Mouse (Mus musculus): Measurements from ENCODE around the gene Wdr53. TPM values are rescaled to one million over a fixed set of nuclear protein-coding genes. Genes with fewer than 3 reads are reported as not detected.
A peak's percentile ranks its signal among the peaks of the same experiment; 100 is the strongest.
"Not testable (repeated sequence)": the region's sequence is repeated elsewhere in the genome, so short reads cannot be mapped to it uniquely, and the experiment has no call there.

Gene Wdr53
- polyA plus RNA-seq, 1 experiment: not detected

GRCm38 (mm10) chr16:32277308-32278256 is 30.6 kb downstream of the Wdr53 start, which contains the start of gene Rnf168:
TSS of gene Rnf168 (plus strand) at chr16:32277459.
- Histone ChIP-seq H3K4me3 (ENCODE audit: insufficient read depth, low read depth, low read length) (peak within 1 kb of the TSS; percentile 60), H3K27ac (ENCODE audit: insufficient read depth, low read depth, low read length) (peak within 1 kb of the TSS; percentile 89), H3K4me1 (ENCODE audit: control insufficient read depth, insufficient read depth, low read length) (peaks cover 3% of the 10 kb centered on the region; the same call in 1 of the 2 replicates)
- no peak for TF ChIP-seq CTCF (IDR thresholded peaks at IDR 0.05; ENCODE audit: insufficient read depth, low read depth, low read length)
- TF ChIP-seq POLR2A (IDR thresholded peaks at IDR 0.05; ENCODE audit: insufficient read depth, low read depth, low read length): peak; percentile 42
- WGBS: under 1% methylated on average over 75 of the region's 75 CpGs

GRCm38 (mm10) chr16:32278396-32278795 is 31.4 kb downstream of the Wdr53 start:
- no peak overlapping the region for H3K27ac ChIP-seq (ENCODE audit: insufficient read depth, low read depth, low read length)
- TF ChIP-seq POLR2A (IDR thresholded peaks at IDR 0.05; ENCODE audit: insufficient read depth, low read depth, low read length) (no peak), CTCF (IDR thresholded peaks at IDR 0.05; ENCODE audit: insufficient read depth, low read depth, low read length) (no peak)
- peak overlapping the region; percentile 60 for H3K4me3 ChIP-seq (ENCODE audit: insufficient read depth, low read depth, low read length)
- 27% methylated on average over 7 of the region's 7 CpGs for WGBS
- H3K4me1 ChIP-seq (ENCODE audit: control insufficient read depth, insufficient read depth, low read length): peaks cover 3% of the 10 kb centered on the region; the same call in 1 of the 2 replicates

- H3K4me1 ChIP-seq (ENCODE audit: control insufficient read depth, insufficient read depth, low read length): peaks cover 3% of the 10 kb centered on the region; the same call in 1 of the 2 replicates
- 57% methylated on average over 8 of the region's 8 CpGs for WGBS
- no peak overlapping the region for H3K27ac ChIP-seq (ENCODE audit: insufficient read depth, low read depth, low read length)
- H3K4me3 ChIP-seq (ENCODE audit: insufficient read depth, low read depth, low read length): 0 out of 2 replicates have a peak overlapping the region, but pooled peaks have one; percentile 19
- no peak for TF ChIP-seq POLR2A (IDR thresholded peaks at IDR 0.05; ENCODE audit: insufficient read depth, low read depth, low read length)
- TF ChIP-seq CTCF (IDR thresholded peaks at IDR 0.05; ENCODE audit: insufficient read depth, low read depth, low read length): no peak
Observed at GRCm38 (mm10) chr16:32280211-32280610, 33.2 kb downstream of the Wdr53 start.

GRCm38 (mm10) chr16:32282608-32283007 is 35.6 kb downstream of the Wdr53 start:
- no peak overlapping the region for H3K27ac ChIP-seq (ENCODE audit: insufficient read depth, low read depth, low read length)
- peaks cover 3% of the 10 kb centered on the region; the same call in 1 of the 2 replicates for H3K4me1 ChIP-seq (ENCODE audit: control insufficient read depth, insufficient read depth, low read length)
- TF ChIP-seq POLR2A (IDR thresholded peaks at IDR 0.05; ENCODE audit: insufficient read depth, low read depth, low read length) (no peak), CTCF (IDR thresholded peaks at IDR 0.05; ENCODE audit: insufficient read depth, low read depth, low read length) (no peak)
- no peak overlapping the region for H3K4me3 ChIP-seq (ENCODE audit: insufficient read depth, low read depth, low read length)

GRCm38 (mm10) chr16:32291821-32292220 is 44.8 kb downstream of the Wdr53 start:
- TF ChIP-seq CTCF (IDR thresholded peaks at IDR 0.05; ENCODE audit: insufficient read depth, low read depth, low read length): no peak
- TF ChIP-seq POLR2A (IDR thresholded peaks at IDR 0.05; ENCODE audit: insufficient read depth, low read depth, low read length): no peak
- no peaks in the 10 kb centered on the region for H3K4me1 ChIP-seq (ENCODE audit: control insufficient read depth, insufficient read depth, low read length)
- no peak overlapping the region for H3K27ac ChIP-seq (ENCODE audit: insufficient read depth, low read depth, low read length)
- no peak overlapping the region for H3K4me3 ChIP-seq (ENCODE audit: insufficient read depth, low read depth, low read length)
- WGBS: 98% methylated on average over 4 of the region's 4 CpGs

- 96% methylated on average over 4 of the region's 4 CpGs for WGBS
- H3K4me3 ChIP-seq (ENCODE audit: insufficient read depth, low read depth, low read length); H3K4me1 ChIP-seq (ENCODE audit: control insufficient read depth, insufficient read depth, low read length); H3K27ac ChIP-seq (ENCODE audit: insufficient read depth, low read depth, low read length): not testable (repeated sequence)
Observed at GRCm38 (mm10) chr16:32299617-32300016, 52.6 kb downstream of the Wdr53 start.

GRCm38 (mm10) chr16:32303046-32303445 is 56.0 kb downstream of the Wdr53 start:
- H3K4me1 ChIP-seq (ENCODE audit: control insufficient read depth, insufficient read depth, low read length): no peaks in the 10 kb centered on the region
- TF ChIP-seq CTCF (IDR thresholded peaks at IDR 0.05; ENCODE audit: insufficient read depth, low read depth, low read length): no peak
- TF ChIP-seq POLR2A (IDR thresholded peaks at IDR 0.05; ENCODE audit: insufficient read depth, low read depth, low read length): no peak
- 62% methylated on average over 1 of the region's 1 CpGs for WGBS
- H3K27ac ChIP-seq (ENCODE audit: insufficient read depth, low read depth, low read length): no peak overlapping the region
- no peak overlapping the region for H3K4me3 ChIP-seq (ENCODE audit: insufficient read depth, low read depth, low read length)

- Histone ChIP-seq H3K4me1 (ENCODE audit: control insufficient read depth, insufficient read depth, low read length) (no peaks in the 10 kb centered on the region), H3K4me3 (ENCODE audit: insufficient read depth, low read depth, low read length) (no peak overlapping the region), H3K27ac (ENCODE audit: insufficient read depth, low read depth, low read length) (no peak overlapping the region)
- 96% methylated on average over 7 of the region's 7 CpGs for WGBS
- TF ChIP-seq POLR2A (IDR thresholded peaks at IDR 0.05; ENCODE audit: insufficient read depth, low read depth, low read length): no peak
- no peak for TF ChIP-seq CTCF (IDR thresholded peaks at IDR 0.05; ENCODE audit: insufficient read depth, low read depth, low read length)
Observed at GRCm38 (mm10) chr16:32303886-32304285, 56.9 kb downstream of the Wdr53 start.

Other genes starting within 250 kb of the Wdr53 start
- not detected in 2 replicates for gene Senp5, start 243.9 kb upstream of the Wdr53 start, polyA plus RNA-seq (2012; ENCODE audit: insufficient read depth, insufficient read length, low replicate concordance, missing spikeins)
- 52.8 TPM in 1 of 2 replicates, not detected in the other for gene Pak2, start 167.9 kb upstream of the Wdr53 start, polyA plus RNA-seq (2012; ENCODE audit: insufficient read depth, insufficient read length, low replicate concordance, missing spikeins)
- gene Pigx, start 147.5 kb upstream of the Wdr53 start, polyA plus RNA-seq (2012; ENCODE audit: insufficient read depth, insufficient read length, low replicate concordance, missing spikeins): not detected in 2 replicates
- gene Cep19, start 147.4 kb upstream of the Wdr53 start, polyA plus RNA-seq (2012; ENCODE audit: insufficient read depth, insufficient read length, low replicate concordance, missing spikeins): 179 TPM in 1 of 2 replicates, not detected in the other
- not detected in 2 replicates for gene Nrros, start 81.6 kb upstream of the Wdr53 start, polyA plus RNA-seq (2012; ENCODE audit: insufficient read depth, insufficient read length, low replicate concordance, missing spikeins)
- not detected in 2 replicates for gene Bex6, start 67.4 kb upstream of the Wdr53 start, polyA plus RNA-seq (2012; ENCODE audit: insufficient read depth, insufficient read length, low replicate concordance, missing spikeins)
- gene Fbxo45, start 69 bp upstream of the Wdr53 start, polyA plus RNA-seq (2012; ENCODE audit: insufficient read depth, insufficient read length, low replicate concordance, missing spikeins): not detected in 2 replicates
- not detected in 2 replicates for gene Smco1, start 24.2 kb downstream of the Wdr53 start, polyA plus RNA-seq (2012; ENCODE audit: insufficient read depth, insufficient read length, low replicate concordance, missing spikeins)
- not detected in 2 replicates for gene Rnf168, start 30.2 kb downstream of the Wdr53 start, polyA plus RNA-seq (2012; ENCODE audit: insufficient read depth, insufficient read length, low replicate concordance, missing spikeins)
- gene Ubxn7, start 85.0 kb downstream of the Wdr53 start, polyA plus RNA-seq (2012; ENCODE audit: insufficient read depth, insufficient read length, low replicate concordance, missing spikeins): 56.5 TPM in 1 of 2 replicates, not detected in the other
- gene Tm4sf19, start 153.3 kb downstream of the Wdr53 start, polyA plus RNA-seq (2012; ENCODE audit: insufficient read depth, insufficient read length, low replicate concordance, missing spikeins): not detected in 2 replicates
- gene Tctex1d2, start 172.5 kb downstream of the Wdr53 start, polyA plus RNA-seq (2012; ENCODE audit: insufficient read depth, insufficient read length, low replicate concordance, missing spikeins): not detected in 2 replicates
- not detected in 2 replicates for gene Pcyt1a, start 183.7 kb downstream of the Wdr53 start, polyA plus RNA-seq (2012; ENCODE audit: insufficient read depth, insufficient read length, low replicate concordance, missing spikeins)
- not detected in 2 replicates for gene Slc51a, start 240.7 kb downstream of the Wdr53 start, polyA plus RNA-seq (2012; ENCODE audit: insufficient read depth, insufficient read length, low replicate concordance, missing spikeins)
- gene Zdhhc19, start 249.0 kb downstream of the Wdr53 start, polyA plus RNA-seq (2012; ENCODE audit: insufficient read depth, insufficient read length, low replicate concordance, missing spikeins): not detected in 2 replicates

All from olfactory bulb, adult 2 months (tissue).